In the genomic region with DNA sequence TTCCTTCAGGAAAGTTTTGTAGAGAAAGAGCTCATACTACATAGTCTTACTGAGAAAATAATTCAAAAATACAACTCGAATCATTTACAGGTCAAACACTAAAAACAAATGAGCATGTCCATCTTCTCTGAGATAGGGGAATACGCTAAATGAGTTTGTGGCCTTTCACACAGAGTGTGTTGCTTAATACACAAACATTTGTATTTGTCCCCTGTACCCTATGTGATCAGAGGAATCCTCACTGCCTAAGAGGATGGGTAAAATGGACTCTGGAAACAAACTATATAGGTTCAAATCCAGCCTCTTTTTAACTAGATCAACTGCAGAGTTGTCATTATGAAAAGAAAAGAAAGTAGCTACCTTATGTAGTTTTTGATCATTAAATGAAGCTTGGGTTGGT, we compare ENCODE assay signal across 35 mouse cellular contexts.
"Had no signal": no experiment of that assay in that cellular context is flagged by ENCODE, and none has a peak within 500 bp of the region (broad histone marks: within the 10 kb centered on the region; RNA-seq: fewer than 3 reads in every experiment).

No protein-coding gene starts in this region.

- H3K4me2 ChIP-seq: heart, embryonic 11.5 days; heart, embryonic 12.5 days; heart, embryonic 13.5 days; heart, embryonic 15.5 days; hindbrain, embryonic 12.5 days; hindbrain, embryonic 13.5 days; hindbrain, embryonic 14.5 days; hindbrain, embryonic 15.5 days; intestine, embryonic 15.5 days; kidney, embryonic 15.5 days had no signal

- DNase-seq: heart, postnatal 10 days; heart, postnatal 14 days; heart, postnatal 36 days; heart, postnatal 4 days; kidney, adult 11 months; kidney, adult 18-20 months; kidney, adult 2 months; kidney, adult 8-10 months; kidney, adult 9 months; kidney, postnatal 10 days; kidney, postnatal 14 days; kidney, postnatal 25 days; kidney, postnatal 36 days; kidney, postnatal 4 days; layer of hippocampus, adult 9-11 months; layer of hippocampus, postnatal 36 days had no signal

- H3K36me3 ChIP-seq: hindbrain, embryonic 10.5 days; hindbrain, embryonic 12.5 days; hindbrain, embryonic 13.5 days; hindbrain, embryonic 15.5 days; intestine, embryonic 15.5 days; kidney, embryonic 15.5 days had no signal

- H3K27me3 ChIP-seq: heart, embryonic 12.5 days; heart, embryonic 13.5 days; heart, embryonic 15.5 days; hindbrain, embryonic 12.5 days; hindbrain, embryonic 13.5 days; hindbrain, embryonic 15.5 days; intestine, embryonic 15.5 days; kidney, embryonic 15.5 days had no signal

- H3K27ac ChIP-seq: heart, embryonic 10.5 days; heart, embryonic 13.5 days; hindbrain, embryonic 10.5 days; hindbrain, embryonic 12.5 days; hindbrain, embryonic 13.5 days; hindbrain, embryonic 14.5 days; hindbrain, embryonic 15.5 days; hindbrain, postnatal 0 days; intestine, embryonic 15.5 days; kidney, embryonic 15.5 days; kidney, postnatal 0 days had no signal

- ATAC-seq: hindbrain, embryonic 16.5 days; hindbrain, postnatal 0 days; inflammation-experienced regulatory T-cells, adult 6 months; intestine, embryonic 15.5 days; intestine, embryonic 16.5 days; intestine, postnatal 0 days had no signal

- H3K9ac ChIP-seq: heart, embryonic 12.5 days; heart, embryonic 13.5 days; heart, embryonic 15.5 days; hindbrain, embryonic 12.5 days; hindbrain, embryonic 13.5 days; hindbrain, embryonic 14.5 days; hindbrain, embryonic 15.5 days; intestine, embryonic 15.5 days; kidney, embryonic 15.5 days had no signal

- H3K9me3 ChIP-seq: heart, embryonic 10.5 days; heart, embryonic 12.5 days; heart, embryonic 13.5 days; heart, embryonic 15.5 days; hindbrain, embryonic 10.5 days; hindbrain, embryonic 12.5 days; hindbrain, embryonic 13.5 days; hindbrain, embryonic 15.5 days; intestine, embryonic 15.5 days; kidney, embryonic 15.5 days had no signal

- H3K4me3 ChIP-seq: heart, embryonic 10.5 days; heart, embryonic 12.5 days; heart, embryonic 13.5 days; heart, embryonic 15.5 days; hindbrain, embryonic 10.5 days; hindbrain, embryonic 12.5 days; hindbrain, embryonic 13.5 days; hindbrain, embryonic 15.5 days; intestine, embryonic 15.5 days; kidney, embryonic 15.5 days; layer of hippocampus, adult 2 months had no signal

- H3K4me1 ChIP-seq: hindbrain, embryonic 10.5 days; hindbrain, embryonic 12.5 days had no signal
